Mouse (Mus musculus): ENCODE results near the gene Uroc1. TPM values are rescaled to one million over a fixed set of nuclear protein-coding genes. Genes with fewer than 3 reads are reported as not detected.

Uroc1 gene
- polyA plus RNA-seq, 1 experiment, result 0.09 TPM

- H3K4me3 ChIP-seq (ENCODE audit: control insufficient read depth, insufficient read depth, low read length), result no peak overlapping the region
- 92% methylated on average over 7 of the region's 7 CpGs for WGBS
- no peak overlapping the region for H3K27ac ChIP-seq (ENCODE audit: control insufficient read depth, insufficient read depth, low read length)
- no peaks in the 10 kb centered on the region for H3K27me3 ChIP-seq (ENCODE audit: control insufficient read depth, insufficient read depth, low read length)
- H3K4me1 ChIP-seq (replicated peaks; ENCODE audit: control insufficient read depth, insufficient read depth, low read length), result no peaks in the 10 kb centered on the region
- no peak for TF ChIP-seq POLR2A (IDR thresholded peaks at IDR 0.05; ENCODE audit: control insufficient read depth, extremely low read depth, insufficient read depth, low read length, poor library complexity)
- no peak for TF ChIP-seq CTCF (IDR thresholded peaks at IDR 0.05; ENCODE audit: borderline replicate concordance, control insufficient read depth, extremely low read depth, insufficient read depth, low read length, poor library complexity)
- DNase-seq, result no peak
- H3K36me3 ChIP-seq (ENCODE audit: control insufficient read depth, insufficient read depth, low read length), result no peaks in the 10 kb centered on the region
Observed at GRCm38 (mm10) chr6:90411926-90412325, 78.8 kb downstream of the Uroc1 start.

Other genes with a start within 250 kb of the Uroc1 start
- not detected in 2 replicates for gene Vmn1r50, start 231.9 kb upstream of the Uroc1 start, polyA plus RNA-seq (2012; rRNA removed)
- gene Vmn1r51, start 210.7 kb upstream of the Uroc1 start, polyA plus RNA-seq (2012; rRNA removed), result not detected in 2 replicates
- not detected in 2 replicates for gene Vmn1r52, start 158.5 kb upstream of the Uroc1 start, polyA plus RNA-seq (2012; rRNA removed)
- not detected in 2 replicates for gene V1ra8, start 130.5 kb upstream of the Uroc1 start, polyA plus RNA-seq (2012; rRNA removed)
- not detected in 2 replicates for gene Vmn1r53, start 108.8 kb upstream of the Uroc1 start, polyA plus RNA-seq (2012; rRNA removed)
- gene Vmn1r54, start 87.0 kb upstream of the Uroc1 start, polyA plus RNA-seq (2012; rRNA removed), result not detected in 2 replicates
- gene BC048671, start 32.1 kb upstream of the Uroc1 start, polyA plus RNA-seq (2012; rRNA removed), result not detected in 2 replicates
- gene Chst13, start 8.1 kb upstream of the Uroc1 start, polyA plus RNA-seq (2012; rRNA removed), result 0.50 and 0.57 TPM in 2 replicates
- gene Zxdc, start 36.2 kb downstream of the Uroc1 start, polyA plus RNA-seq (2012; rRNA removed), result 42.9 and 66.5 TPM in 2 replicates
- 0.05 and 0.26 TPM in 2 replicates for gene Cfap100, start 95.5 kb downstream of the Uroc1 start, polyA plus RNA-seq (2012; rRNA removed)
- 18.6 and 23.8 TPM in 2 replicates for gene Klf15, start 129.3 kb downstream of the Uroc1 start, polyA plus RNA-seq (2012; rRNA removed)
- 14.0 and 14.8 TPM in 2 replicates for gene Aldh1l1, start 153.1 kb downstream of the Uroc1 start, polyA plus RNA-seq (2012; rRNA removed)